Mouse (Mus musculus) thymus, postnatal 36 days (tissue): ENCODE measurements around the gene Caap1.

Experiments
- DNase-seq, 2 experiments: peaks; one replicate each; pipeline ENCODE4 v3.0.0; 2022; ENCODE audit warnings: mixed read lengths in 2 of 2

The Caap1 gene

GRCm38 (mm10) chr4:94556265-94557054, at the start of gene Caap1, which contains the start of gene Gm10306:
TSS of gene Caap1 (minus strand) at chr4:94556796.
TSS of gene Gm10306 (plus strand) at chr4:94556546.
- DNase-seq: peak; percentile 91 to 92

- DNase-seq: no peak
Measured at GRCm38 (mm10) chr4:94605591-94605990, 49.0 kb upstream of the Caap1 start.

GRCm38 (mm10) chr4:94604452-94605019, 47.9 kb upstream of the Caap1 start:
- DNase-seq: no peak

DNA sequence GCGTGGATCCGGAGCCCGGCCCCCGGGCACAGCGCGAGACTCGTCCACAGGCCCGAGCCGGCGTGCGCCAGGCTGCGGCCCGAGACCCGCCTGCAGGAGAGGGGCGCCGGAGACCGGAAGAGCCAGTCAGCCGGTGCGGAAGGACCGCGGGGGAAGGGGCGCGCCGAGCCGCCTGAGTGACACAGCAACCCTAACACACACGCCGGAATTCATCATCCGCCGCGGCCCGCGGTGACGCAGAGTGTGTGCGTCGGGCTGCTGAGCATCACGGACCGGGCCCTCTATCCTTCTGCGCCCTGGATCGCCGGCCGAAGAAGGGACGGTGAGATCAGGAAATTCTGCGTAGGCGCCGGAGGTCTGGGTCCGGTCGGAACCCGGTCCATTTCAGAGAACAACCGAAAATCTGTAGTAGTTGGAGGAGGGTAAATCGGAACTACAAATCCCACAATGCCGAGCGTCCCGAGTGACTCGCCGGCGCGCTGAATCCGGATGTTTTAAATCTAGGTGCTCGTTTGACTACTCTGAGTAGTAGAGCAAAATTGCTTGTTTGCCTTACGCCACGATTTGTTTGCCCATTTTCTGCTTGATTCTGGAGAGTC, 46.5 kb upstream of the Caap1 start, which contains the start of gene Plaa:
Gene Plaa (minus strand): TSS at position 214 of the 599 bp plus-strand sequence.
- DNase-seq: peak; percentile 89 to 91

- no peak for DNase-seq
Measured at GRCm38 (mm10) chr4:94602496-94603030, 46.0 kb upstream of the Caap1 start.

DNA sequence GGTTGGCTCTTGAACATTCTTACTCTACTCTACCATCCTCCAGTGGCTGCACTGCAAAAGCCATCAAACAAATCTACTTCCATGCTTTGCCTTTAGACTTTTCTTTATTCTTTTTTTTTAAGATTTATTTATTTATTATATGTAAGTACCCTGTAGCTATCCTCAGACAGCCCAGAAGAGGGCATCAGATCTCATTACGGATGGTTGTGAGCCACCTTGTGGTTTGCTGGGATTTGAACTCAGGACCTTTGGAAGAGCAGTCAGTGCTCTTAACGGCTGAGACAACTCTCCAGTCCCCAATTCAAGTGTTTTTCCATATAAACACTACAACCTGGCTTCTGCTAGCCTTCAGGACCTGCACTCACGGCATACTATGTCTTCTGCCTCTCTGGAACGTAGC, 44.8 kb upstream of the Caap1 start:
- DNase-seq: no peak

- DNase-seq: no peak
Measured at GRCm38 (mm10) chr4:94592709-94593108, 36.1 kb upstream of the Caap1 start.

DNA sequence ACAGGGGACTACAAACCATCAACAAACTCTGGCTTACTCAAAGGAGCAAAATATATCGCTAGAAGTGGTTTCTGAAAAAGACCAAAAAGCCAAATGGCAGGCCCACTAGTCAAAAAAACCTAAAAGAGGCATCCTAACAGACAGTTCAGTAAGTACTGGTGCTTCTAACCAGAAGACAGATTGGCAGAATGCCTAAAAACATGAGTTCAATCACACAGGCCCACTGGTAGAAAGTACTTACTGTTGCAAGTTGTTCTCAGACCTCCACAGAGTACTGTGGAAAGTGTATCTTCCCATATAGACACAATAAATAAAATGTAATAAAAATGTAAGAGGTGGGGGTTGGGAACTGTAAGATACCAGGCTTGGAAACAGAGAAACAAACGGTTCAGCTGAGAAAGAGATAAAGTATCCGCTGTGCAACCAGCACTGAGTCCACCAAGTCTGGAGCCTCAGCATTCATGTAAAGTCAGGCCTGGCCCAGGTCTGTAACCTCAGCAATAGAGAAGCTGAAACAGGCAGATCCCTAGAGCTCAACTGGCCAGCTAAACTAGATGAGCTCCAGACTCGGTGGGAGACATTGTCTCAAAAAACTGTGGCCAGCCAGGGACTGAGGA, 35.3 kb upstream of the Caap1 start:
- DNase-seq: no peak

DNA sequence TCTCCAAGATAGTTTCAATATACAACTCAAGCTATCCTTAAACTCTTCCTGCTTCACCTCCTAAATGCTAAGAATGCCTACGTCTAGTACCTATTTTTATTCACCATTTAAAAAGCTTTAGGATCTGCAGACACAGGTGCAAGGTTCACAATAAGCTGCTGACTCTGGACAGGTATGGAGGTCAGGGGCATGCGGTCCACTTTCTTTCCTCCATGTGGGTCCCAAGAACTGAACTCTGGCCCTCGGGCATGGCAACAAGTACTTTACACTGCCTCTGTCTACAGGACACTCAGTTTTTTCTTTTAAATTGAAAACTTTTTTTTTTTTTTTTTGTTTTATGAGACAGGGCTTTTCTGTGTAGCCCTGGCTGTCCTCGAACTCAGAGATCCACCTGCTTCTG, 16.1 kb upstream of the Caap1 start:
- DNase-seq: no peak

DNA sequence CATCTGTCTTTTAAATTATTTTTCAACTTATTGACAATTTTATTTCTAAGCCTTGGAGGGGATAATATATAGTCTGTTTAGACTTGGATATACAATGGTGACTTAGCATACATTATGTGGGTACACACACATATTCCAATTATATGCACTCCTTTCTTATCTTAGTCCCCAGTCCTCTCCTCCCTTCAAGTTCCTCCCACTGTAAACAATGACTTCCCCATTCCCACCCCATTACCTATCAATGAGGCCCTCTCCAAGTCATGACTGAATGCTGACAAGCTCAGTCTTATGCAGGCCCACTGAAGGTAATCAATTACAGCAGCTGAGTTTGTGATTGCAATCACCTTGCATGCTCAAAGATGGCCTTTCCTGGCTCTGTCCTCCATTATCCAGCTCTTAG, 7.7 kb upstream of the Caap1 start:
- DNase-seq: no peak

- no peak for DNase-seq
Measured at GRCm38 (mm10) chr4:94561954-94562648, 5.5 kb upstream of the Caap1 start.

- no peak for DNase-seq
Measured at GRCm38 (mm10) chr4:94560316-94560715, 3.7 kb upstream of the Caap1 start.

GRCm38 (mm10) chr4:94559266-94559665, 2.7 kb upstream of the Caap1 start:
- no peak for DNase-seq

GRCm38 (mm10) chr4:94557145-94557544, 549 bp upstream of the Caap1 start:
- peak in 1 of 2 experiments; percentile 6 for DNase-seq

- DNase-seq: no peak
Measured at GRCm38 (mm10) chr4:94554955-94555494, 1.6 kb downstream of the Caap1 start.

- DNase-seq: no peak
Measured at GRCm38 (mm10) chr4:94544321-94544720, 12.3 kb downstream of the Caap1 start.

DNA sequence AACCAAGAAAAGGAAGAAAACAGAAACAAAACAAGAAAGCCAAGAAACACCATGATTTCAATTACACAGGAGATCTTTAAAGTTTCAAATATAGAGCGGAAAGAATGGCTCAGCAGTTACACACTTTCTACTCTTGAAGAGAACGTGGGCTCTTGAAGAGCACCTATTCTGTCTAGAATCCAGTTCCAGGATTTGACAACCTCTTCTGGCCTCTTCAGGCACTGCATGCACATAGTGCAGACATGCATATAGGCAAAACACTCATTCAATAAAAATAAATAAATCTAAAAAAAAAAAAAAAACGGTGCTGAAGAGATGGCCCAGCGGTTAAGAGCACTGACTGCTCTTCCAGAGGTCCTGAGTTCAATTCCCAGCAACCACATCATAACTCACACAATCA, 13.6 kb downstream of the Caap1 start:
- no peak for DNase-seq

- no peak for DNase-seq
Measured at GRCm38 (mm10) chr4:94533205-94533604, 23.4 kb downstream of the Caap1 start.

- no peak for DNase-seq
Measured at GRCm38 (mm10) chr4:94529448-94529847, 27.1 kb downstream of the Caap1 start.

DNA sequence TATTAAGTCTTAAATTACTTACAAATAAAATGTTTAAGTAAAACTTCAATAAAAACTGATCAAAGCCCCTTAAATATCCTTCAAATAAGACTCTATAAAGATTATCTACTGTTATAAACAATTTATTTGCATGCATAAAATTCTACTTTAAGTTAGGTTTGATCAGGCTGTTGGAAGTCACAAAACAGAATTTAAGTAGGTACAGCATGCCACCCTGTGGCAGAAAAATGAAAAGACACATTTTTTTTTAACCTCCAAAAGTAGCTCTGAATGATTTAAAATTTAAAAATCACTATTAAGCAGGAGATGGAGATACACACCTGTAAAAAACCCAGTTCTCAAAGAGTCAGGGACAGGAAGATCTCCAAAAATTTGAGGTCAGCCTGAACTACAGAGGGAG, 33.3 kb downstream of the Caap1 start:
- no peak for DNase-seq

- DNase-seq: peak; percentile 5 to 11
Measured at GRCm38 (mm10) chr4:94517631-94518030, 39.0 kb downstream of the Caap1 start.

DNA sequence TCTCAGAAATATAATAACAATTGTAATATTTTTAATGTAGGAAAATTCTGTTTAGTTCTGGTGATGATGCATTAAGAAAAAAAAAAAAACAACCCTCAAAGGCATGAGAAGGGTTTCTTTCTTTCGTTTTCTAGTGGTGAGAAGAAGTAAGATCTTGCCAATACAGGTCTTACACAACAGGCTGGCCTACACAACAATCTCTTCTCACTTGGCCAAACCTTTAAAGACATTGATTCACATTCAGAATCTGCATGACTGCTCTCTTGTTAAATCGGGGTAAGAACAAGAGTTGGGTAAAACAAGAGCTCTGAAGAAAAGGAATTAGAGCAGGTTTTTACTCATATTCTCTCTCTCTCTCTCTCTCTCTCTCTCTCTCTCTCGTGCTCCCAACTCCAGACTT, 41.2 kb downstream of the Caap1 start:
- DNase-seq: no peak
